In the genomic region with DNA sequence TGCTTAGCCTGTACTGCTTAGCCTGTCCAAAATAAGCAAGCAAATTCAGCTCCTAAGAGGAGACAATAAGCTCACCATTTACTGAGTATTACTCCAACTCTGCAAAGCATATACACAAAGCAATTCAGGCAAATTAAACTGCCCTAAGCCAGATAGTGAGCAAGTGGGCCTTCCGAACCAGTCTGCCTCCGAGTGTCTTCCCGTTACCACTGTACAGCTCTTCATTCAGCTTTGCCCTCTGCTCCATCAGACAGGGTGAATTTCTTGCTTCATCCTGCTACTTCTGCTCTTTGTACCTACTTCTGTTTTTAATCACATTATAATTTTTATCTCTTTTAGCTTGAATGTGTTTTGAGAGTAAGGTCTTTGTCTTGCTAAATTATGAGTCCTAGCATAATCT, we compare ENCODE assay signal across 8 mouse cellular contexts. TPM values are rescaled to one million over a fixed set of nuclear protein-coding genes. Genes with fewer than 3 reads are reported as not detected.
DNase-seq lines count a peak whose midpoint lies in the region; ATAC-seq and TF ChIP-seq lines count a peak whose summit lies in the region.

No protein-coding gene starts in this region.

- peaks cover 7% of the 10 kb centered on the region; the same call in 1 of the 2 replicates for H3K79me2 ChIP-seq in heart, adult 2 months (replicated peaks; ENCODE audit: control insufficient read depth, insufficient read depth, low read length)

- no peak overlapping the region for H3K27ac ChIP-seq in heart, embryonic 11.5 days (ENCODE audit: low read depth, low read length)
- H3K27ac ChIP-seq in heart, adult 2 months = no peak overlapping the region
- peak overlapping the region; percentile 35 for H3K27ac ChIP-seq in bone marrow macrophage, adult 2 months (ENCODE audit: insufficient read depth, low read depth, low read length)
- H3K27ac ChIP-seq in hindbrain, postnatal 0 days = no peak overlapping the region
- H3K27ac ChIP-seq in midbrain, embryonic 14.5 days (replicated peaks; ENCODE audit: low read depth, low read length) = no peak overlapping the region

- no peak overlapping the region for H3K9ac ChIP-seq in heart, embryonic 11.5 days (ENCODE audit: low read depth, low read length)
- H3K9ac ChIP-seq in heart, adult 2 months (ENCODE audit: low read depth, low read length) = no peak overlapping the region; the same call in 1 of the 2 replicates
- H3K9ac ChIP-seq in hindbrain, postnatal 0 days (replicated peaks; ENCODE audit: low read length) = peak overlapping the region; percentile 99
- peak overlapping the region; percentile 48 for H3K9ac ChIP-seq in midbrain, embryonic 14.5 days (replicated peaks; ENCODE audit: low read length)

- no peak for TF ChIP-seq EP300 in heart, adult 2 months (IDR thresholded peaks at IDR 0.05; ENCODE audit: insufficient read depth, low read depth, low read length)

- H3K27me3 ChIP-seq in heart, embryonic 11.5 days (ENCODE audit: control insufficient read depth, insufficient read depth, low read length) = no peaks in the 10 kb centered on the region
- no peaks in the 10 kb centered on the region for H3K27me3 ChIP-seq in heart, adult 2 months (ENCODE audit: control insufficient read depth, insufficient read depth, low read length)
- H3K27me3 ChIP-seq in hindbrain, postnatal 0 days (ENCODE audit: insufficient read depth, low read length) = no peaks in the 10 kb centered on the region
- H3K27me3 ChIP-seq in midbrain, embryonic 14.5 days (ENCODE audit: control insufficient read depth, insufficient read depth, low read length) = no peaks in the 10 kb centered on the region

- ATAC-seq in heart, embryonic 11.5 days (replicated peaks; ENCODE audit: insufficient number of reproducible peaks, low FRiP score, low TSS enrichment) = no peak
- ATAC-seq in hindbrain, postnatal 0 days = no peak
- no peak for ATAC-seq in midbrain, embryonic 14.5 days (ENCODE audit: low FRiP score, low TSS enrichment)
- ATAC-seq in erythroblast, adult 5-6 weeks (replicated peaks; ENCODE audit: low FRiP score, poor library complexity, severe bottlenecking) = no peak

- intact Hi-C loops in heart, adult 2 months (cut with DNase I) = no loop called here

- no peak for TF ChIP-seq CTCF in heart, adult 2 months (IDR thresholded peaks at IDR 0.05)
- TF ChIP-seq CTCF in bone marrow macrophage, adult 2 months (IDR thresholded peaks at IDR 0.05; ENCODE audit: low read depth, low read length) = no peak
- TF ChIP-seq CTCF in hindbrain, postnatal 0 days (IDR thresholded peaks at IDR 0.05; ENCODE audit: low read depth) = no peak

- peaks cover 3% of the 10 kb centered on the region for H3K4me1 ChIP-seq in heart, embryonic 11.5 days (ENCODE audit: control insufficient read depth, insufficient read depth, low read length)
- H3K4me1 ChIP-seq in heart, adult 2 months (ENCODE audit: control insufficient read depth, insufficient read depth, low read length) = no peaks in the 10 kb centered on the region; the same call in 1 of the 2 replicates
- peaks cover 18% of the 10 kb centered on the region for H3K4me1 ChIP-seq in bone marrow macrophage, adult 2 months (ENCODE audit: control insufficient read depth, insufficient read depth, low read length)
- H3K4me1 ChIP-seq in hindbrain, postnatal 0 days (ENCODE audit: insufficient read depth, low read length) = peaks cover 13% of the 10 kb centered on the region; the same call in 1 of the 2 replicates
- peaks cover 27% of the 10 kb centered on the region for H3K4me1 ChIP-seq in midbrain, embryonic 14.5 days (ENCODE audit: control insufficient read depth, insufficient read depth, low read length)

- no peaks in the 10 kb centered on the region for H3K36me3 ChIP-seq in heart, embryonic 11.5 days (ENCODE audit: control insufficient read depth, insufficient read depth, low read length)
- H3K36me3 ChIP-seq in heart, adult 2 months (ENCODE audit: control insufficient read depth, insufficient read depth, low read length) = no peaks in the 10 kb centered on the region; the same call in 1 of the 2 replicates
- no peaks in the 10 kb centered on the region for H3K36me3 ChIP-seq in hindbrain, postnatal 0 days (ENCODE audit: insufficient read depth, low read length)
- H3K36me3 ChIP-seq in midbrain, embryonic 14.5 days (ENCODE audit: control insufficient read depth, insufficient read depth, low read length) = no peaks in the 10 kb centered on the region

- no peak for TF ChIP-seq POLR2A in heart, adult 2 months (IDR thresholded peaks at IDR 0.05; ENCODE audit: insufficient read depth, low read depth, low read length)
- TF ChIP-seq POLR2A in bone marrow macrophage, adult 2 months (IDR thresholded peaks at IDR 0.05; ENCODE audit: borderline replicate concordance, low read depth, low read length) = no peak

- H3K9me3 ChIP-seq in heart, embryonic 11.5 days (replicated peaks; ENCODE audit: control insufficient read depth, low read length) = no peaks in the 10 kb centered on the region
- H3K9me3 ChIP-seq in hindbrain, postnatal 0 days (ENCODE audit: low read length) = no peaks in the 10 kb centered on the region
- no peaks in the 10 kb centered on the region for H3K9me3 ChIP-seq in midbrain, embryonic 14.5 days (ENCODE audit: control insufficient read depth, low read length)

- peak overlapping the region; percentile 22; the same call in 1 of the 2 replicates for H3K4me2 ChIP-seq in heart, embryonic 11.5 days
- peak overlapping the region; percentile 70 for H3K4me2 ChIP-seq in hindbrain, postnatal 0 days (ENCODE audit: low read depth, low read length)
- H3K4me2 ChIP-seq in midbrain, embryonic 14.5 days (ENCODE audit: low read length) = peak overlapping the region; percentile 70

- H3K4me3 ChIP-seq in heart, embryonic 11.5 days (ENCODE audit: low read depth, low read length) = peak overlapping the region; percentile 8; the same call in 1 of the 2 replicates
- H3K4me3 ChIP-seq in heart, adult 2 months = no peak overlapping the region
- H3K4me3 ChIP-seq in bone marrow macrophage, adult 2 months (ENCODE audit: insufficient read depth, low read length) = peak overlapping the region; percentile 8; the same call in 1 of the 2 replicates
- peak overlapping the region; percentile 96 for H3K4me3 ChIP-seq in hindbrain, postnatal 0 days (ENCODE audit: low read length)
- H3K4me3 ChIP-seq in midbrain, embryonic 14.5 days (replicated peaks; ENCODE audit: low read depth, low read length) = peak overlapping the region; percentile 91

- 85% methylated on average over 3 of the region's 3 CpGs for WGBS in heart, embryonic 11.5 days (ENCODE audit: insufficient replicate concordance)
- 61% methylated on average over 3 of the region's 3 CpGs for WGBS in heart, adult 2 months
- 31% methylated on average over 3 of the region's 3 CpGs for WGBS in hindbrain, postnatal 0 days
- whole genome bisulfite sequencing in midbrain, embryonic 14.5 days = 41% methylated on average over 3 of the region's 3 CpGs

- DNase-seq in heart, adult 2 months = no peak
- DNase-seq in hindbrain, postnatal 0 days (ENCODE audit: low spot score) = no peak
- DNase-seq in midbrain, embryonic 14.5 days = peak; percentile 17
- DNase-seq in adrenal gland, postnatal 14 days = no peak
- DNase-seq in layer of hippocampus, postnatal 14 days (ENCODE audit: low spot score in 2 of 2) = no peak

RNA-seq across cellular contexts. Expression of a gene that starts 1.9 kb away (rescaled TPM):
- polyA plus RNA-seq in heart, embryonic 11.5 days (2014; fragmentation: Nextera tagmentation; extraction: Ambion mirVana) = 17.6 and 20.3 TPM in 2 replicates
- 10 to 100 TPM; 22.0 to 27.1 TPM for total RNA-seq in heart, adult 2 months (2021)
- 3.6 and 7.1 TPM in 2 replicates for polyA plus RNA-seq in heart, adult 2 months (2012; rRNA removed)
- 26.6 and 27.5 TPM in 2 replicates for polyA plus RNA-seq in bone marrow macrophage, adult 2 months (2012; ENCODE audit: insufficient read depth, insufficient read length, missing spikeins)
- 25.3 and 26.5 TPM in 2 replicates for total RNA-seq in hindbrain, postnatal 0 days (2014; rRNA removed)
- 33.2 and 33.6 TPM in 2 replicates for polyA plus RNA-seq in hindbrain, postnatal 0 days (2015; fragmentation: Nextera tagmentation; extraction: Ambion mirVana)
- polyA plus RNA-seq in midbrain, embryonic 14.5 days (2014; fragmentation: Nextera tagmentation; extraction: Ambion mirVana) = 57.0 and 66.1 TPM in 2 replicates
- 21.9 and 22.8 TPM in 2 replicates for total RNA-seq in adrenal gland, postnatal 14 days (2021)
- total RNA-seq in erythroblast, adult 5-6 weeks (2015; ENCODE audit: low replicate concordance) = 7.7 and 9.4 TPM in 2 replicates
- 7.1 and 8.5 TPM in 2 replicates for total RNA-seq in erythroblast, adult 5-6 weeks (2017; ENCODE audit: low replicate concordance)
- 10 to 100 TPM; 84.1 to 88.0 TPM for total RNA-seq in layer of hippocampus, postnatal 14 days (2021)

Comparison
In these comparisons a context has a peak if more than half of its experiments do, and no peak if none do; other contexts are left out.
1. H3K9ac ChIP-seq: peak in hindbrain, postnatal 0 days (single experiment) and midbrain, embryonic 14.5 days (single experiment); none in heart, embryonic 11.5 days (single experiment) and heart, adult 2 months (single experiment).
2. Peak in every context shown above with its lines, with median percentiles within 50 percentile points of each other: H3K4me2 ChIP-seq.